In the genomic region with DNA sequence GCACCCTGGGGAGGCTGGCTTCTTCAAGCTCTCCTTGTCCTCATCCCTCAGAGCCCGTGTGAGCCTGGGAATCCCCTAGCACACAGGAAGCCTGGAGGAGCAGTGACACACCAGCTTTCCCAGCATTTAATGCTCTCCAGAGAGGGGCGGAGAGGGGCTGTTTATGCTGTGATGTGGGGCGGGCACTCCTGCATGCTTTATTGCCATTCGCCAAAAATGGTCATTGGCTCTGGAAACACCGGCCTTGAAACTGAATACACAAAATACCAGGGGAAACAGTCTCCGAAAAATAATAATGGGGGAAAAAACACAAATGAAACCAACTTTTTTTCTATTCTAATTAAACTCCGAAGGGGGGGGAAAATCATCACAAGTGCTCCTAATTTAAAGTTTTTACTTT, we compare ENCODE assay signal across 17 mouse cellular contexts. TPM values are rescaled to one million over a fixed set of nuclear protein-coding genes. Genes with fewer than 3 reads are reported as not detected.
DNase-seq lines count a peak whose midpoint lies in the region; TF ChIP-seq lines count a peak whose summit lies in the region.
"Had no signal": no experiment of that assay in that cellular context is flagged by ENCODE, and none has a peak within 500 bp of the region (broad histone marks: within the 10 kb centered on the region; RNA-seq: fewer than 3 reads in every experiment).

TSS of gene Col6a4 (minus strand) at position 101 of the 400 bp plus-strand sequence.

- WGBS in small intestine, adult 2 months, result 48% methylated on average over 7 of the region's 7 CpGs

- TF ChIP-seq POLR2A in testis, adult 2 months (IDR thresholded peaks at IDR 0.05; ENCODE audit: control insufficient read depth, low read depth, low read length), result no peak
- TF ChIP-seq POLR2A in small intestine, adult 2 months (IDR thresholded peaks at IDR 0.05; ENCODE audit: low read depth, low read length), result no peak

- no peaks in the 10 kb centered on the region for H3K36me3 ChIP-seq in testis, adult 2 months (ENCODE audit: control insufficient read depth, insufficient read depth, low read length)
- H3K36me3 ChIP-seq in small intestine, adult 2 months (ENCODE audit: control insufficient read depth, insufficient read depth, low read length), result no peaks in the 10 kb centered on the region
- H3K36me3 ChIP-seq: kidney, embryonic 15.5 days; limb, embryonic 12.5 days; liver, embryonic 12.5 days; lung, embryonic 15.5 days had no signal

- H3K4me1 ChIP-seq in testis, adult 2 months (ENCODE audit: control insufficient read depth, insufficient read depth, low read length), result peaks cover 5% of the 10 kb centered on the region; the same call in 1 of the 2 replicates
- H3K4me1 ChIP-seq in small intestine, adult 2 months (ENCODE audit: control insufficient read depth, insufficient read depth, insufficient read length, low read length), result no peaks in the 10 kb centered on the region
- H3K4me1 ChIP-seq: liver, embryonic 12.5 days; lung, embryonic 15.5 days had no signal

- no peak for TF ChIP-seq CTCF in testis, adult 2 months (IDR thresholded peaks at IDR 0.05; ENCODE audit: control insufficient read depth, insufficient read depth, insufficient replicate concordance, low read depth, low read length)
- TF ChIP-seq CTCF in small intestine, adult 2 months (IDR thresholded peaks at IDR 0.05; ENCODE audit: extremely low read depth, insufficient read length, insufficient replicate concordance, low read depth, low read length), result no peak

- DNase-seq in kidney, postnatal 10 days, result peak; percentile 46
- DNase-seq in kidney, adult 9 months, result no peak
- no peak for DNase-seq in testis, postnatal 14 days (ENCODE audit: low spot score)
- no peak for DNase-seq in cerebellum, adult 9-11 months
- DNase-seq in thymus, postnatal 0 days (ENCODE audit: low spot score), result no peak
- DNase-seq: adrenal gland, postnatal 14 days; cerebellum, adult 11-12 months; cerebellum, postnatal 25 days; gastrocnemius, postnatal 10 days; heart, adult 2 months; thymus, postnatal 25 days had no signal

- H3K27ac ChIP-seq in testis, adult 2 months (ENCODE audit: control insufficient read depth, insufficient read depth, low read depth, low read length), result no peak within 1 kb of the TSS
- no peak within 1 kb of the TSS; the same call in 1 of the 2 replicates for H3K27ac ChIP-seq in small intestine, adult 2 months (ENCODE audit: insufficient read depth, low read depth, low read length)
- H3K27ac ChIP-seq: heart, adult 2 months; kidney, embryonic 15.5 days; limb, embryonic 12.5 days; liver, embryonic 12.5 days; lung, embryonic 15.5 days had no signal

- H3K4me3 ChIP-seq in testis, adult 2 months (ENCODE audit: control insufficient read depth, low read depth, low read length), result no peak within 1 kb of the TSS
- peak within 1 kb of the TSS; percentile 22; the same call in 1 of the 2 replicates for H3K4me3 ChIP-seq in small intestine, adult 2 months (ENCODE audit: low read depth, low read length)
- H3K4me3 ChIP-seq: heart, adult 2 months; kidney, embryonic 15.5 days; limb, embryonic 12.5 days; liver, embryonic 12.5 days; lung, embryonic 15.5 days had no signal

- H3K27me3 ChIP-seq in testis, adult 2 months (ENCODE audit: control insufficient read depth, insufficient read depth, low read length), result no peaks in the 10 kb centered on the region
- H3K27me3 ChIP-seq in small intestine, adult 2 months (ENCODE audit: control insufficient read depth, insufficient read depth, low read length), result no peaks in the 10 kb centered on the region
- H3K27me3 ChIP-seq: kidney, embryonic 15.5 days; limb, embryonic 12.5 days; liver, embryonic 12.5 days; lung, embryonic 15.5 days had no signal

RNA-seq across cellular contexts. Expression of gene Col6a4, which starts in this region (rescaled TPM):
- 17.3 and 20.2 TPM in 2 replicates for polyA plus RNA-seq in testis, adult 2 months (2012; rRNA removed)
- polyA plus RNA-seq in small intestine, adult 2 months (2012; rRNA removed), result 8.5 and 25.0 TPM in 2 replicates
- 0.34 and 1.1 TPM in 2 replicates for polyA plus RNA-seq in thymus, postnatal 0 days (2015; fragmentation: Nextera tagmentation; extraction: Ambion mirVana)
- polyA plus RNA-seq: heart, adult 2 months had no signal
